Mouse (Mus musculus) CH12.LX (cell line): Measurements from ENCODE around the gene Golga4. TPM values are rescaled to one million over a fixed set of nuclear protein-coding genes. Genes with fewer than 3 reads are reported as not detected.

Experiments
- DNase-seq: peaks from one replicate; pipeline ENCODE4 v3.0.0-alpha.2; 2013; ENCODE audit errors: extremely low read depth
- H3K27ac ChIP-seq: 2 replicates; pipeline ENCODE4 v1.5.1; 2012; ENCODE audit warnings: low read depth, mild to moderate bottlenecking, control low read depth, moderate library complexity; ENCODE audit not compliant: insufficient read depth
- H3K27me3 ChIP-seq: replicated peaks from 2 replicates; pipeline ENCODE3; 2012; ENCODE audit warnings: inconsistent platforms
- H3K36me3 ChIP-seq, 2 experiments: replicated peaks in 1 of 2; 2 replicates each; pipeline versions ENCODE3 to v1.6.1; 2012; ENCODE audit warnings: inconsistent platforms in 1 of 2, low read length in 1 of 2, mild to moderate bottlenecking in 1 of 2, mixed read lengths in 1 of 2, moderate library complexity in 1 of 2; ENCODE audit not compliant: control insufficient read depth in 1 of 2, insufficient read depth in 1 of 2
- H3K4me1 ChIP-seq, 2 experiments: 2 replicates each; pipeline ENCODE4 v1.6.1; 2012; ENCODE audit warnings: inconsistent platforms in 1 of 2, moderate library complexity in 1 of 2; ENCODE audit not compliant: insufficient read depth in 2 of 2, control insufficient read depth in 1 of 2
- H3K4me2 ChIP-seq: 2 replicates; pipeline ENCODE4 v1.6.1; 2012; ENCODE audit warnings: low read depth, mild to moderate bottlenecking, control low read depth; ENCODE audit not compliant: poor library complexity, insufficient read depth, severe bottlenecking
- H3K4me3 ChIP-seq, 3 experiments: fragments of 150-350 bp in 1 of 3; sonication (generic) in 1 of 3; replicated peaks in 1 of 3; 2 replicates each; pipeline versions ENCODE3 to v1.5.1; 2011 to 2012; ENCODE audit warnings: low read depth in 2 of 3, low read length in 2 of 3, mild to moderate bottlenecking in 2 of 3, moderate library complexity in 2 of 3, control low read depth in 1 of 3, improper control_type of control experiment in 1 of 3, inconsistent platforms in 1 of 3, mixed read lengths in 1 of 3; ENCODE audit not compliant: poor library complexity in 1 of 3
- H3K79me2 ChIP-seq: replicated peaks from 2 replicates; pipeline ENCODE4 v1.6.1; 2012; ENCODE audit warnings: mild to moderate bottlenecking, moderate library complexity; ENCODE audit not compliant: control insufficient read depth, poor library complexity, insufficient read depth, severe bottlenecking; ENCODE audit errors: extremely low read depth
- H3K9ac ChIP-seq: 2 replicates; pipeline ENCODE4 v1.6.1; 2012; ENCODE audit warnings: low read depth, mild to moderate bottlenecking, control low read depth, moderate library complexity; ENCODE audit not compliant: insufficient read depth
- H3K9me3 ChIP-seq: replicated peaks from 2 replicates; pipeline ENCODE3; 2012; ENCODE audit warnings: low read length, inconsistent platforms, mixed read lengths
- CTCF ChIP-seq, 2 experiments: IDR thresholded peaks in 1 of 2; conservative IDR thresholded peaks in 1 of 2; 2 replicates each; pipeline ENCODE4 v1.5.1; 2011 to 2012; ENCODE audit warnings: low read depth in 2 of 2, low read length in 2 of 2, improper control_type of control experiment in 1 of 2, inconsistent platforms in 1 of 2, mild to moderate bottlenecking in 1 of 2, moderate library complexity in 1 of 2
- E2F4 ChIP-seq: IDR thresholded peaks from 2 replicates; pipeline ENCODE4 v1.6.1; 2011; ENCODE audit warnings: low read depth, low read length, improper control_type of control experiment; ENCODE audit not compliant: insufficient replicate concordance
- ELF1 ChIP-seq: IDR thresholded peaks from 2 replicates; pipeline ENCODE4 v1.6.1; 2014; ENCODE audit warnings: low read depth, mild to moderate bottlenecking, inconsistent platforms, low read length, improper control_type of control experiment
- ETS1 ChIP-seq: conservative IDR thresholded peaks from 2 replicates; pipeline ENCODE4 v1.6.1; 2012; ENCODE audit warnings: low read depth, mild to moderate bottlenecking, inconsistent platforms, low read length, improper control_type of control experiment, moderate library complexity
- GABPA ChIP-seq: IDR thresholded peaks from 2 replicates; pipeline ENCODE4 v1.6.1; 2012; ENCODE audit warnings: low read depth, low read length, improper control_type of control experiment, inconsistent platforms; ENCODE audit not compliant: insufficient replicate concordance
- HCFC1 ChIP-seq: IDR thresholded peaks from 2 replicates; pipeline ENCODE4 v1.6.1; 2012; ENCODE audit warnings: low read depth, mild to moderate bottlenecking, inconsistent platforms, low read length, improper control_type of control experiment
- IRF4 ChIP-seq: IDR thresholded peaks from 2 replicates; pipeline ENCODE4 v1.6.1; 2014; ENCODE audit warnings: low read depth, mild to moderate bottlenecking, inconsistent platforms, low read length, improper control_type of control experiment
- JUN ChIP-seq: IDR thresholded peaks from 2 replicates; pipeline ENCODE4 v1.6.1; 2011; ENCODE audit warnings: low read depth, mild to moderate bottlenecking, low read length, improper control_type of control experiment, moderate library complexity; ENCODE audit not compliant: insufficient read depth
- MAX ChIP-seq: IDR thresholded peaks from 2 replicates; pipeline ENCODE4 v1.6.1; 2011; ENCODE audit warnings: low read length, improper control_type of control experiment
- MAZ ChIP-seq: IDR thresholded peaks from 2 replicates; pipeline ENCODE4 v1.6.1; 2012; ENCODE audit warnings: low read depth, mild to moderate bottlenecking, inconsistent platforms, low read length, improper control_type of control experiment, moderate library complexity
- MEF2A ChIP-seq: IDR thresholded peaks from 2 replicates; pipeline ENCODE4 v1.6.1; 2014; ENCODE audit warnings: low read depth, mild to moderate bottlenecking, inconsistent platforms, low read length, improper control_type of control experiment, borderline replicate concordance
- MXI1 ChIP-seq: IDR thresholded peaks from 2 replicates; pipeline ENCODE4 v1.6.1; 2011; ENCODE audit warnings: mild to moderate bottlenecking, low read depth, low read length, improper control_type of control experiment
- MYC ChIP-seq: IDR thresholded peaks from 2 replicates; pipeline ENCODE4 v1.6.1; 2011; ENCODE audit warnings: low read depth, mild to moderate bottlenecking, improper control_type of control experiment, low read length
- NELFE ChIP-seq: IDR thresholded peaks from 2 replicates; pipeline ENCODE4 v1.6.1; 2011; ENCODE audit warnings: low read depth, low read length, improper control_type of control experiment
- SMC3 ChIP-seq: IDR thresholded peaks from 2 replicates; pipeline ENCODE4 v1.6.1; 2011; ENCODE audit warnings: low read depth, low read length, improper control_type of control experiment
- TCF12 ChIP-seq: IDR thresholded peaks from 2 replicates; pipeline ENCODE4 v1.6.1; 2014; ENCODE audit warnings: low read depth, mild to moderate bottlenecking, inconsistent platforms, low read length, improper control_type of control experiment
- USF2 ChIP-seq: conservative IDR thresholded peaks from 2 replicates; pipeline ENCODE4 v1.6.1; 2011; ENCODE audit warnings: low read depth, low read length, improper control_type of control experiment
- ZC3H11A ChIP-seq: IDR thresholded peaks from 2 replicates; pipeline ENCODE4 v1.6.1; 2012; ENCODE audit warnings: low read depth, mild to moderate bottlenecking, inconsistent platforms, low read length, improper control_type of control experiment
- ZKSCAN1 ChIP-seq: IDR thresholded peaks from 2 replicates; pipeline ENCODE4 v1.6.1; 2012; ENCODE audit warnings: low read depth, inconsistent platforms, low read length, improper control_type of control experiment, borderline replicate concordance
- dilution Hi-C: fragments of 300-500 bp; cut with MboI; formaldehyde crosslinking; loops from 2 replicates; pipeline ENCODE4 v1.14.3; 2020; ENCODE audit warnings: low sequenced_read_pairs; ENCODE audit not compliant: extremely low pct_unique_long_range_greater_than_20kb, extremely low pct_ligation_motif_present
- in situ Hi-C: fragments of 300-500 bp; cut with MboI; formaldehyde crosslinking; loops from 3 replicates; pipeline ENCODE4 v1.14.3; 2019; ENCODE audit warnings: low sequenced_read_pairs, low pct_ligation_motif_present, low pct_unique_long_range_greater_than_20kb, mixed read lengths
- polyA plus RNA-seq: library from polyadenylated mRNA; unstranded; fragments of >175 nt; gene quantifications from 2 replicates; pipeline ENCODE4 v1.2.1, GENCODE M21; 2012; ENCODE audit warnings: low read depth; ENCODE audit not compliant: insufficient read length
- total RNA-seq, 2 experiments: library from RNA; depleted of rRNA; stranded (reverse); fragments of 300-350 nt in 1 of 2; fragments of >200 nt in 1 of 2; gene quantifications; 2 replicates each; pipeline ENCODE4 v1.2.3; 2012 to 2014

The Golga4 gene
- total and polyA plus RNA-seq, 3 experiments, result 23.7 to 37.2 (median 33.1) TPM

GRCm38 (mm10) chr9:118464031-118464430 lies 42.0 kb upstream of the Golga4 start:
- in situ Hi-C loops (no loop called here), dilution Hi-C loops (no loop called here)
- no peaks in the 10 kb centered on the region for H3K79me2 ChIP-seq
- no peaks in the 10 kb centered on the region for H3K27me3 ChIP-seq
- no peaks in the 10 kb centered on the region for H3K9me3 ChIP-seq
- H3K4me2 ChIP-seq, result no peak overlapping the region
- no peak for TF ChIP-seq MEF2A
- TF ChIP-seq MAX, result no peak
- no peak for TF ChIP-seq ETS1
- TF ChIP-seq CTCF (conservative IDR thresholded peaks at IDR 0.05 in 1 of 2, IDR thresholded peaks at IDR 0.05 in 1 of 2; ENCODE audit: low read depth in 2 of 2, low read length in 2 of 2), result no peak
- no peak for TF ChIP-seq HCFC1
- TF ChIP-seq ELF1, result no peak
- TF ChIP-seq MAZ, result no peak
- no peak for TF ChIP-seq MXI1
- TF ChIP-seq ZKSCAN1, result no peak
- TF ChIP-seq NELFE, result no peak
- TF ChIP-seq MYC, result no peak
- no peak for TF ChIP-seq TCF12
- TF ChIP-seq JUN, result no peak
- no peak for TF ChIP-seq IRF4
- TF ChIP-seq SMC3, result no peak
- H3K4me1 ChIP-seq, result no peaks in the 10 kb centered on the region
- no peak overlapping the region for H3K9ac ChIP-seq
- no peaks in the 10 kb centered on the region for H3K36me3 ChIP-seq
- no peak for DNase-seq
- H3K4me3 ChIP-seq, result no peak overlapping the region
- H3K27ac ChIP-seq, result no peak overlapping the region

DNA sequence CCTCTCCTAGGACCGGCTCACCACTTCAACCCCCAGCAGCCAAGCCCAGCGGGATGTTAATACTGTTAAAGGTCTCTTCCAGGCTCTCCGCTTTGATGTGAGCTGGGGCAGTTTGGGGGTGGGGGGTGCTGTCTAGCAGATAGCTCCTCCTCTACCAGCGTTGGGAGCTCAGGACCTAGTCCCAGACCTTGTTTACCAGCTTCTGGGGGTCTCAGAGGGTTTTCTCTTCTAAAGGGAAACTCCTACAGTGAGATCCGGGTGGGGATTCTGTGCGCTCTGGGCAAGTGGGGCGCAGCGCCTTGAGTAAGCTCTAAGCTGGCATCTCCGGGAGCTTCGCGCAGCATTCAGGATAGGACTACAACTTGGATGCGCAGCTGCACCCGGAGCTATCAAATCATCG lies 37.8 kb upstream of the Golga4 start:
- TF ChIP-seq GABPA (no peak), ZC3H11A (no peak), E2F4 (no peak), USF2 (no peak)
- Histone ChIP-seq H3K36me3 (no peaks in the 10 kb centered on the region), H3K27ac (no peak overlapping the region), H3K79me2 (no peaks in the 10 kb centered on the region), H3K4me1 (no peaks in the 10 kb centered on the region), H3K4me2 (no peak overlapping the region), H3K9me3 (no peaks in the 10 kb centered on the region), H3K4me3 (no peak overlapping the region), H3K9ac (no peak overlapping the region), H3K27me3 (no peaks in the 10 kb centered on the region)
- dilution Hi-C loops (no loop called here), in situ Hi-C loops (no loop called here)
- DNase-seq, result no peak
